Mouse (Mus musculus): ENCODE results near the gene Ppp3cb.

GRCm38 (mm10) chr14:20499982-20500381 is 46.4 kb downstream of the Ppp3cb start:
- TF ChIP-seq ZC3H11A (IDR thresholded peaks at IDR 0.05; ENCODE audit: borderline replicate concordance, low read depth, low read length) (no peak), HCFC1 (IDR thresholded peaks at IDR 0.05; ENCODE audit: borderline replicate concordance, insufficient read depth, low read length) (no peak), CHD2 (IDR thresholded peaks at IDR 0.05; ENCODE audit: low read depth, low read length) (no peak)

All from ES-E14 (cell line).